Mouse (Mus musculus) brain, embryonic 14.5 days (tissue): ENCODE measurements around the gene Zfp719.

ENCODE experiments used
- CTCF ChIP-seq: fragments of 200-500 bp; IDR thresholded peaks from 2 replicates; pipeline ENCODE4 v1.5.1; 2012; ENCODE audit warnings: inconsistent platforms, mild to moderate bottlenecking, moderate library complexity, borderline replicate concordance; ENCODE audit not compliant: insufficient read depth, insufficient read length; ENCODE audit errors: extremely low read depth
- POLR2A ChIP-seq: fragments of 200-500 bp; IDR thresholded peaks from 2 replicates; pipeline ENCODE4 v1.6.1; 2012; ENCODE audit warnings: mild to moderate bottlenecking, inconsistent platforms, borderline replicate concordance; ENCODE audit not compliant: poor library complexity, insufficient read depth, insufficient read length, severe bottlenecking; ENCODE audit errors: extremely low read depth

- TF ChIP-seq POLR2A, result no peak
- TF ChIP-seq CTCF, result no peak
Measured at GRCm38 (mm10) chr7:43548206-43548605, 31.2 kb upstream of the Zfp719 start.
